Mouse (Mus musculus): ENCODE results near the gene Myo9a. TPM values are rescaled to one million over a fixed set of nuclear protein-coding genes. Genes with fewer than 3 reads are reported as not detected.
A peak's percentile ranks its signal among the peaks of the same experiment; 100 is the strongest.

Myo9a gene
- total RNA-seq (2014; rRNA removed) (56.6 and 59.9 TPM in 2 replicates), polyA plus RNA-seq (2015; fragmentation: Nextera tagmentation; extraction: Ambion mirVana) (8.4 and 13.2 TPM in 2 replicates)

GRCm38 (mm10) chr9:59750267-59751065 is at the start of gene Myo9a, which contains the start of gene Senp8:
TSS of gene Myo9a (plus strand) at chr9:59750896.
TSS of gene Senp8 (minus strand) at chr9:59750710.
- H3K9me3 ChIP-seq (ENCODE audit: low read length): no peaks in the 10 kb centered on the region
- no peaks in the 10 kb centered on the region for H3K27me3 ChIP-seq (ENCODE audit: insufficient read depth, low read length)
- TF ChIP-seq CTCF (IDR thresholded peaks at IDR 0.05; ENCODE audit: low read depth): peak; percentile 52
- peaks cover 20% of the 10 kb centered on the region for H3K4me1 ChIP-seq (ENCODE audit: insufficient read depth)
- ATAC-seq (peak; percentile 95), DNase-seq (peak; percentile 99)
- peak within 1 kb of the TSS; percentile 96 for H3K4me3 ChIP-seq (ENCODE audit: low read depth, low read length)
- WGBS: under 1% methylated on average over 59 of the region's 59 CpGs
- H3K4me2 ChIP-seq (ENCODE audit: low read depth): peak within 1 kb of the TSS; percentile 74
- peak within 1 kb of the TSS; percentile 91 for H3K9ac ChIP-seq
- H3K36me3 ChIP-seq (ENCODE audit: insufficient read depth): no peaks in the 10 kb centered on the region
- H3K27ac ChIP-seq (ENCODE audit: low read depth, low read length): peak within 1 kb of the TSS; percentile 92

GRCm38 (mm10) chr9:59701094-59701493 is 49.6 kb upstream of the Myo9a start:
- no peak overlapping the region for H3K27ac ChIP-seq (ENCODE audit: low read depth, low read length)
- ATAC-seq (no peak), DNase-seq (no peak)
- 55% methylated on average over 7 of the region's 7 CpGs for WGBS
- no peaks in the 10 kb centered on the region for H3K4me1 ChIP-seq (ENCODE audit: insufficient read depth)
- no peaks in the 10 kb centered on the region for H3K9me3 ChIP-seq (ENCODE audit: low read length)
- H3K36me3 ChIP-seq (ENCODE audit: insufficient read depth): no peaks in the 10 kb centered on the region
- H3K9ac ChIP-seq: no peak overlapping the region
- no peak overlapping the region for H3K4me3 ChIP-seq (ENCODE audit: low read depth, low read length)
- no peak for TF ChIP-seq CTCF (IDR thresholded peaks at IDR 0.05; ENCODE audit: low read depth)
- H3K4me2 ChIP-seq (ENCODE audit: low read depth): no peak overlapping the region
- no peaks in the 10 kb centered on the region for H3K27me3 ChIP-seq (ENCODE audit: insufficient read depth, low read length)

GRCm38 (mm10) chr9:59703099-59703498 is 47.6 kb upstream of the Myo9a start:
- H3K36me3 ChIP-seq (ENCODE audit: insufficient read depth): no peaks in the 10 kb centered on the region
- 77% methylated on average over 6 of the region's 6 CpGs for WGBS
- TF ChIP-seq CTCF (IDR thresholded peaks at IDR 0.05; ENCODE audit: low read depth): no peak
- no peaks in the 10 kb centered on the region for H3K27me3 ChIP-seq (ENCODE audit: insufficient read depth, low read length)
- H3K4me2 ChIP-seq (ENCODE audit: low read depth): no peak overlapping the region
- no peak for ATAC-seq
- H3K4me3 ChIP-seq (ENCODE audit: low read depth, low read length): no peak overlapping the region
- no peaks in the 10 kb centered on the region for H3K4me1 ChIP-seq (ENCODE audit: insufficient read depth)
- no peak overlapping the region for H3K27ac ChIP-seq (ENCODE audit: low read depth, low read length)
- H3K9me3 ChIP-seq (ENCODE audit: low read length): no peaks in the 10 kb centered on the region
- H3K9ac ChIP-seq: no peak overlapping the region
- DNase-seq: no peak

- H3K4me1 ChIP-seq (ENCODE audit: insufficient read depth): no peaks in the 10 kb centered on the region
- H3K9me3 ChIP-seq (ENCODE audit: low read length): no peaks in the 10 kb centered on the region
- H3K27me3 ChIP-seq (ENCODE audit: insufficient read depth, low read length): no peaks in the 10 kb centered on the region
- H3K4me2 ChIP-seq (ENCODE audit: low read depth): no peak overlapping the region
- DNase-seq (no peak), ATAC-seq (no peak)
- 67% methylated on average over 10 of the region's 10 CpGs for WGBS
- 0 out of 2 replicates have a peak, but pooled peaks cover 4% of the 10 kb centered on the region for H3K36me3 ChIP-seq (ENCODE audit: insufficient read depth)
- H3K27ac ChIP-seq (ENCODE audit: low read depth, low read length): no peak overlapping the region
- TF ChIP-seq CTCF (IDR thresholded peaks at IDR 0.05; ENCODE audit: low read depth): no peak
- no peak overlapping the region for H3K4me3 ChIP-seq (ENCODE audit: low read depth, low read length)
- no peak overlapping the region for H3K9ac ChIP-seq
These were observed 43.6 kb upstream of the Myo9a start for GRCm38 (mm10) chr9:59706850-59707825.

GRCm38 (mm10) chr9:59709225-59709624 is 41.5 kb upstream of the Myo9a start:
- H3K4me1 ChIP-seq (ENCODE audit: insufficient read depth): no peaks in the 10 kb centered on the region
- ATAC-seq (no peak), DNase-seq (no peak)
- peaks cover 4% of the 10 kb centered on the region; the same call in 1 of the 2 replicates for H3K36me3 ChIP-seq (ENCODE audit: insufficient read depth)
- H3K27ac ChIP-seq (ENCODE audit: low read depth, low read length): no peak overlapping the region
- no peak overlapping the region for H3K4me3 ChIP-seq (ENCODE audit: low read depth, low read length)
- TF ChIP-seq CTCF (IDR thresholded peaks at IDR 0.05; ENCODE audit: low read depth): no peak
- 66% methylated on average over 3 of the region's 3 CpGs for WGBS
- no peak overlapping the region for H3K4me2 ChIP-seq (ENCODE audit: low read depth)
- H3K9me3 ChIP-seq (ENCODE audit: low read length): no peaks in the 10 kb centered on the region
- H3K27me3 ChIP-seq (ENCODE audit: insufficient read depth, low read length): no peaks in the 10 kb centered on the region
- H3K9ac ChIP-seq: no peak overlapping the region

- 74% methylated on average over 7 of the region's 7 CpGs for WGBS
- Histone ChIP-seq H3K4me3 (ENCODE audit: low read depth, low read length) (no peak overlapping the region), H3K4me2 (ENCODE audit: low read depth) (no peak overlapping the region), H3K27ac (ENCODE audit: low read depth, low read length) (no peak overlapping the region), H3K36me3 (ENCODE audit: insufficient read depth) (peaks cover 4% of the 10 kb centered on the region; the same call in 1 of the 2 replicates), H3K27me3 (ENCODE audit: insufficient read depth, low read length) (no peaks in the 10 kb centered on the region), H3K9me3 (ENCODE audit: low read length) (no peaks in the 10 kb centered on the region), H3K9ac (no peak overlapping the region), H3K4me1 (ENCODE audit: insufficient read depth) (no peaks in the 10 kb centered on the region)
- no peak for ATAC-seq
- TF ChIP-seq CTCF (IDR thresholded peaks at IDR 0.05; ENCODE audit: low read depth): no peak
- no peak for DNase-seq
These were observed 34.3 kb upstream of the Myo9a start for GRCm38 (mm10) chr9:59716275-59716898.

Measured in forebrain, postnatal 0 days (tissue).